Mouse (Mus musculus) thymus, adult 2 months (tissue): ENCODE data around the gene Sec14l5.

ENCODE experiments used
- CTCF ChIP-seq: fragments of 200-500 bp; IDR thresholded peaks from 2 replicates; pipeline ENCODE4 v1.5.1; 2012; ENCODE audit warnings: mild to moderate bottlenecking, control low read depth, low read length, moderate library complexity, borderline replicate concordance; ENCODE audit not compliant: control insufficient read depth, poor library complexity, insufficient read depth; ENCODE audit errors: extremely low read depth
- POLR2A ChIP-seq: fragments of 200-500 bp; IDR thresholded peaks from 2 replicates; pipeline ENCODE4 v1.6.1; 2012; ENCODE audit warnings: mild to moderate bottlenecking, low read length, control low read depth, moderate library complexity; ENCODE audit not compliant: control insufficient read depth, poor library complexity, insufficient read depth; ENCODE audit errors: extremely low read depth

GRCm38 (mm10) chr16:5216686-5217085 lies 69.8 kb downstream of the Sec14l5 start:
- no peak for TF ChIP-seq CTCF
- no peak for TF ChIP-seq POLR2A
